Mouse (Mus musculus): ENCODE measurements around the gene Acoxl.

Acoxl gene

DNA sequence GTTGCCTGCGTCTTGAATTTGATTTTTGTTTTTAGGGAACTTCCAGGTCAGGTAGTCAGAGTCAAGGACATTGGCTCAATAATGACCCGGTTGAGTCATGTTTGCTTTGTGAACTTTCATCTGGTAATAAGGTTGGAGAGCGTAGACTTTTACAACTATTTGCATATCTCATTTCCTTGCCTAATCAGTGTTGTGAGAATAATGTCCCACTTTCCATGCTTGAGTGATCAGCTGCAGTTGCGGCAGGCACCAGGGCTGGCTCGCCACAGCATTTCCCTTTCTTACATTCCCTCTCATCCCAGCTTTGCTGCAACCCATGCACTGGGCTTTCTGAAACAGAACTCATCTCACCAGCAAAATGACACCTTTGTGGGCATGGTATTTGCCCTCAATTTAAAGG is 59.0 kb downstream of the Acoxl start:
- DNase-seq, result no peak

DNA sequence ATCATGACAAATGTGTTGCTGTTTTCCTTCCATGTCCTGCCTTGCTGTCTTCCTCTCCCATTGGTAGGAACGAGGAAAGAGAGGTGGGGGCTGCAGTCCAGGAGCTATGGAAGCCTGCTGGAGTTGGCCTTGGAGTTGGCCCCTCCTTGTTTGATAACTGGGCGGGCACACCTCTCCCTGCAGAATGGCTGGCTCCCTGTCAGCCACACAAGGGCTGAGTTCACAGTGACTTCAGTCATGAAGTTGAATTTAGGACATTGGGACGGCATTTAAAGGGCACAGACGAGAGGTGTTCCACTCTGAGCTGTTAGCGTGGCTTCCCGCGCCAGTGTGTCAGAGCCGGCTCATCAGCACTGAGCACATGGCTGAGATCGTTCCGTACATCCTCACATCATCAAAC is 66.2 kb downstream of the Acoxl start:
- no peak for DNase-seq

DNA sequence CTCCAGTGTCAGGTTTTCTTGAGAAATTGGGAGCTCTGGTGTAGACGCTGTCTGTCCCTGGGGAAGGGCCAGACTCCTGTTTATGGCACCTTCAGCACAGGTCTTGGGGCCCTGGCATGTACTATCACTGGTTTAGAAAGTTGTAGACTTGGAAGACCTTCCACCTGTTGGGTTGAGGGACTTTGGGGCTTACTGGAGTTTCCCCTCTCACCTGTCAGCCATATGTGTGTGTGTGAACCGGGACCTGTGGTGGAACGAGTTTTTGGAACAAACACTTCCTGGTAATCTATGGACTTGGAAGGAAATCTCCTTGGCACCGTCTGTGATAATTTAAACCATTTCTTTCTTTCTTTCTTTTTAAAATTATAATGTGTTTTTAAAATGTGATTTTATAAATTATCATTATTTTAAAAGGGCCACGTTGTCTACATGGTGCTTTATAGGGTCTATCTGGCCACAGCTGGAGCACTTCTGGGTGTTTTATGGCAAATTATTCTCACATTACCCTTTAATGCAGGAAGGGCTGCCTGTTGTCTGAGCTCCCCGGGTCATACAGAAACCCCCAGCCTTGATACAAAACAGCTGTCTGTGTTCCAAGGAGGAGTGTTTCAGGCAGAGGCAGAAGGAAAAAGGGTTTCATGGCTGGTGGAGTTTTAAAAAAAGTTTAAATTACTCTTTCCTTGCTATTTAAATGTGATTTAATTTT is 68.5 kb downstream of the Acoxl start:
- DNase-seq, result no peak

DNA sequence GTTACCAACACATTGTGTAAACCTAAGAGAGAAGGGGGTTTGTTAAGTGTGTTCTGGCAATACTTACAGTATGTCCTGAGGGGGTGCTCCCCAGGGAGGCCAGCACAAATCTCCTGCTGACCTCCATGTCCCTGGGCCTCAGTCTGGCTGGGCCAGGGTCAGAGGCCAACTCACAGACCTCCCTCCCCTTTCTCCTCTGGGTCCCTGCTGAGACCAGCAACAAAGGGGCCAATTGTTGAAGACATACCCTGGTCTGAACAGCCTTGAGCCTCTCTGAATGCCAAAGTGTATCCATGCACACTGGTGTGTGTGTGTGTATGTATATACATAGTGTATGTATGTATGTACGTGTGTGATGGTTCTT is 69.0 kb downstream of the Acoxl start:
- DNase-seq, result no peak

DNA sequence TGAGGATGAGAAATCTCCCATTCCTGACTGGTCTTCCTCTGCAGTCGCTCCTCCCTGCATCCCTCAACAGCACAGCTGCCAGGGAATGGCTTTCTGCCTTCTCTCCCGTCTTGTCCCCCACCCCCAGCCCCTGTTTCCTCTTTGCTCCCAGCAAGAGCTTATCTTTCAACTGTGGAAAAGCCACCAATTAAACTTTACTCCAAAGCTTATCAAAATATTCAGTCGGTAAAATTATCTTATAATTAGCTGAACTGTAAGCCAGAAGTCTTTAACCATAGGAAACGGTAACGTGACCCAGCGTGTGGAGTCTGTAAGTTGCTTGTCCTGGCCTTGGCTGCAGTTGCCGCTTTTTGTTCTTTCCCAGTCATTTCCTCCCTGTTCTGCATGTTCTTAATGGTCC is 70.2 kb downstream of the Acoxl start:
- DNase-seq, result no peak

DNA sequence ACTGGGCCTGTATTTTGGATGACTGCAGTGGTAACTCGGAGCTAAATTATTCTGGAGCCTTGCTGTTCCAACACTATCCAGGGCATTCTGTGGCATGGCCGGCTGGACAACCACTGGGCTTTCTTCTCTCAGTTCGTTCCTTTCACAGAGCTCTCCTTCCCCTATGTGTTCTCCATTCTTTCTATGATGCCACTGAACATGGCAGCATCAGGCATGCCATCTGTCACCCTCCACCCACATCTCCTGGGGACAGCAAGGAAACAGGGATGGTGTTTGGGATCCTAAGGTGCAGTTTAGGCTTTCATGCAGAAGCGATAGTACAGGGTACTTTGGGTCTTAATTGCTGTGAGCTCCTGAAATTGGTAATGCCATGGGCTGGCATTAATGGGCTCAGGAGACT is 71.1 kb downstream of the Acoxl start:
- no peak for DNase-seq

DNA sequence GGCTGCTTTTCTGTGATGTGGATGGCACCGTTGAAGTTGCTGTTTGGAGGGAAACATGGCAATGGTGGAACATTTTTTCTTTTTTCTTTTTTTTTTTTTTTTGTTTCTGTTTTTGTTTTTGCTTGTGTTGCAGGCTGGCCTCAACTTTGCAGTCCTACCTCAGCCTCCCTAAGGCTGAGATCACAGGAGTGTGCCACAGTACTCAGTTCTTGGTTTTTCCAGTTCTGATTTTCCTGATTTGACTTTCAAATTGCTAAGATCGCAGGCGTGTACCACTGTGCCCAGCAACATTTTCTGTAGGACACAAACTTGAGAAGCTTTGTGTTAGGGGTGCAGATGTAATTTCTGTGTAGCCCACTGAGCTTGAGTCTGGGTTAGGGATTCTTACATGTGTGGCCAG is 72.9 kb downstream of the Acoxl start:
- DNase-seq, result no peak

DNA sequence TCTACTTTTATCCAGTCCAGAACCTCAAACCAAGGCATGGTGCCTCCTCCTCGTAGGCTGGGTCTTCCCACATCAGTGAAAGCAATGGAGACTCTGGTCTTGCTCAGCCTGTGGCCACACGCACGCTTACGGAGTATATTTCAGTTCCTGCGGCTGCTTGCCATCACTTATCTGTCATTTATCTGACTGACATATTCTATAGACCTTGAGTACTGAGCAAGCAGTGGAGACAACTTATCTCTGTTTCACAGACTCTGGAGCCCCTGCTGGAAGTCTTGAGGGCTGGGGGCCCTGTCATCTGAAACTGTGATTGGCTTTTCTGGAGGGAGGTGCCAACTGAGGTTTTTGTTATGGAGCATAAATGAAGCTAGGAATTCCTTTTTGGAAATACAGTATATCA is 75.4 kb downstream of the Acoxl start:
- DNase-seq, result no peak

DNA sequence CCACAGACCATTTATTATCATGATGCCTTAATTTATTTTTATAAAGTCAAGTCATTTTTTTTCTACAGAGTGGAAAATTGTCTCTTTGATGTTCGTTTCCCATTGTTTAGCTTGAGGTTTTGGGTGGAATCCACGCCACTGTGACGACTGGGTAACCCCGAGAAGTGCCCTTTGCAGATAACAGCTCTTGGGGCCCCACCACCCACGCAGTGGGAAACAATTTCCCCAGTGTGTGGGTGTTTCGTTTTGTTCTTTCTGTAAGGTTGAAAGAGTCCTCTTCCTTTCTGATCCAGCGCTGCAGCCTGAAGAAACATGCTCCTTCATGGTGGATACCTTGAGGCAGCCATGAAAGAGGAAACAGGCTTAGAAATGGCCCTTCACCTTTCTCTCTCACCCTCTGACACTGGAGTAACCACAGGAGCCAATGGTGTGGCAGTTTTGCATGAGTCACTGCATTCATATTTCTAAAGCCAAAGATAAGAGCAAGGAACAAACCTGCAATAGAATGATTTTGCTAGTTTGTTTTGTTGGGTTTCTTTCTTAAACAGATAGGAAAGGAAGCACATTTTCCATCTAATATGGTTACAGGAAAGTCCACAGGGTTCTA is 78.2 kb downstream of the Acoxl start:
- DNase-seq, result peak; percentile 77

DNA sequence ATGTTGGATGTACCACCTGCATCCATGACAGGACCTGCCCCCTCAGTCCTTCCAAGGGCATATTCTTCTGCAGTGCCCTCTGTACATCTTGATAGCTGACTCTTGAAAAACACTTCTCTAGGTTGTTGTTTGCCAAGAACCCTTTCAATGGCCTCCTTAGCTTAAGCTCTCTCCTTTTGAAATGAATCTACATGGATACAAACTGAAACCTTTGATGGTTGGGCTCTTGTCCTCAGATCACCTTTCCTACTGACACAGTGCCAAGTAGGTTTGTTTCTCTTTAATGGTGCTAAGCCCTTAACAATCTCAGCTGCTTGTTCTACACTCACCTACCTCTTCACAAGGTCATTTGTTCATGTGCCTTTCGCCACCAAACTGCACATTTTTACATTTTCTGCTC is 81.1 kb downstream of the Acoxl start:
- DNase-seq, result no peak

DNA sequence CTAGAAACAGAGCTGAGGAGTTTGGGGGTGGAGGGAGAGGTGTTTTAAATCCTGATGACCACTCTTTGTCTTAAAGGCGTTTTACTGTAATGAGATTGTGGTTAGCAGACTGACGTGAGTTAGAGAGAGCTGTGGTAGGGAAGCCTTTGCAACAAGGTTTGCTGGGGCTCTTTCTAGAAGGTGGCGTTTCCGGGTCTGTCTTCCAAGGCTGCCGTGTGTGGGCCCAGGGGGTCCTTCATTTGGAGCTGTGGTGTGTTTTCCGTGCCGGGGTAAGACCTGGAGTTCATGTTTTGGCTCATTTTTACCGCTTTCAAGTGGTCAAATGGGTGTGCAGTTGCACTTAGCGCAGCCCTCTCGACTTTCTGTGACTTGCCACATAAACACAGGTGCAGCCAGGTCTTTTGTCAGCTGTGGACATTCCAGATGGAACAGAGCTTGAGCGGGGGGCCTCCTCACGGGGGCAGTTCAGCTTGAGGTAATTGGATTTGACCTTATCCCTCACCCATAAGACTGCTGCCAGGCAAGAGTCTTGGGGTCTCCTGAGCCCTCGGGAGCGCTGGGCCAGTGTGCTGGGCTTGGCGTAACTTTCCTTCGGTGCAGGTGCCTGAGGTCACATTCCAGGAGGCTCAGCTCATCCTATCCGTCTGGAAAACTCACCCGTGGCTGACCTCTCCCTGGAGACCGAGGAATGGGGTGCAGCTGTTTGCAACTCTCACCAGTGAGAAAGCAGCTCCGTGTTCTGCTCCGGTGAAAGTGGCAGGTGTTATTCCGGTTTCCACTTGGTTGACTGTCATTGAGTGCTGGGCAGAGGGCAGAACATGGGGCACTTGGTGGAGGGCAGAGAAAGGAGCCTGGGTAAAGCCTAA is 83.6 kb downstream of the Acoxl start:
- peak; percentile 59 for DNase-seq

DNA sequence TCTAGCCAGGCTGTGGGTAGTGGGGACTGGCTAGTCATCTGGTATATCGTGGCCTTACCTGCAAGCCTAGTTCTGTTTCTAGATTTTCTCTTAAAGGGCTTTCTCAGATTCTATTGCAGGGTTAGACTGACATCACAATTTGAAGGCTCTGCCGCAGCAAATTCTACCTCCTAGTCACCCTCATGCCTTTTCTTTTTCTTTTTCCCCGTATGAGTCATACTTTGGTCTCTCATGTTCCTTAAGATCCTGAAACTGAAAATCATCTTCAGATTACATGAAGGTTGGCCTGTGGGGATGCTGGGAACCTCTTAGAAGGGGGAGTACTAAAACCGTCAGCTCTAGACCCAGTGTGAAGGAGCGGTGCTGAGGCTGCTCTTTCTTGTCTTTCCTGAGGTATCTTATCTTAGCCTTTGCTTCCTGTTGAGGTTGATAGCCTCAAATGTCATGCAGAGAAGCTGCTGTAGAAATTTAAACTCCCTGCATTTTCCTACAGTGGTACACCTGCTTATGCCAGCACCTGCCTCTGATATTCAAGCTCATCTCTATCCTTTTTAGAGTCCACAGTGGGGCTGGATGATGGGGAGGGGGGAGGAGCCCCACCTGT is 84.5 kb downstream of the Acoxl start:
- peak; percentile 50 for DNase-seq

DNA sequence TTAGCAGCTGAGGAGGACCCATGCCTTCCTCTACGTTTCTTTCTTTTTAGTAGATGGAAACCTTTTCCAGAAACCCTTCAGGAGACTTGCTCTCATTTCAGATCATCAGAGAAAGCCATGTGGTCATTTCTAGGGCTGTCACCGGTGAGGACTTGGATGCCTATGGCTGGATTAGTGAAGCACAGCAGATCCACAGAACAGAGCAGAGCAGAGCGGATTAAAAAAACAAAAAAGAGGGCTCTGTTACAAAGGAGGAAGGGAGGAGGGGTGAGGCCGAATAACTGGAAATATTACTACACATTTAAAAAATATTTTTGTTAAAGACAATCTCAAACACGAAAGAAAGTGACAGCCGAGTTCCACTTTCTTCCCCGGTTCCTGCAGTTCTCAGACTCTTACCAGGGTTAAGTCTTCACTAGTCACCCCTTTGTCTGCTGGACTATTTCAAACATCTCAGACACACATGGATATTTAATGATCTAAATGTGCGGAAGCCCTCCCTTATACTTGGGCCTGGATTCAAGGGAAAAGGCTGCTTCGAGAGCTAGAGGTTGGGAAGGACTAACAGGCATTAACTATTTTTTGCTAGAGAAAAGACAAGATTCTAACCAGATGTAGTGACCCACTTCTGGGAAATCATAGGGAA is 88.1 kb downstream of the Acoxl start:
- DNase-seq, result no peak

DNA sequence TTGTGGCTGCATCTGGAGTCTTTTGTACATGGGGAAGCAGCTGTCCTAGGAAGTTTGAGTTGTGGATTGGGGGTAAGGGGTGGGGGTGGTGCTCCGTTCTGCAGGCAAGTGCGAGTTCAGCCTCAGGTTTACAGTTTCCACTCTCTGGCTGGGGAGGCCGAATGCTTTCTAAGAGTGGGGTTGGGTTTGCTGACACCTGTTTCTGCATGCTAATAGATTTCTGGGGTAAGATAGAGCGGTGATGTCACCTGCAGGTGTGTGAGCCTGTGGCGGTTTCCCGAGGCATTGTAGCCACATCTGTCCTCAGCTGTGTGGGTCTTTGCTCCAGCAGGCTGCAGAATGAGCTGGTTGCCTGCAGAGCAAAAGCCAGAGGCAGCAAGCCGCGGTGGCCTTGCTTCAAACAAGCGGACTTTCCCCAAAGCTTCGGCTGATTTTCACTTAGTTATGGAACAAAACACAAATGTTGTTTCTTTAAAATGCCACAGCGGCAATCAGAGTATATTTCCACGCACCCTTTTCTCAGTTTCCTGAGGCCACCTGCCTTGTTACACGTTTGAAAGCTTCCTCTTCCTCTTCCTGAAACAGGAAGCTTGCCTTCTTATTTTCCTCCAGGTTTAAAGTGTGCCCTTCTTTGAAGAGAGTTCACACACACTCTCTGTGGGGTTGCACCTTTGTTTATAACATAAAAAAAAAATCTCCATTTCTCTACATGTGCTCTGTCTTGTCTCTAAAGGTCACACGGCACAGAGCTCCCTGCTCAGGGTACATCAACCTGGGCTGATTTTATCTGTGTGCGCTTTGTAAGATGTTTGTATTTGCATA is 89.0 kb downstream of the Acoxl start:
- DNase-seq, result peak; percentile 87

DNA sequence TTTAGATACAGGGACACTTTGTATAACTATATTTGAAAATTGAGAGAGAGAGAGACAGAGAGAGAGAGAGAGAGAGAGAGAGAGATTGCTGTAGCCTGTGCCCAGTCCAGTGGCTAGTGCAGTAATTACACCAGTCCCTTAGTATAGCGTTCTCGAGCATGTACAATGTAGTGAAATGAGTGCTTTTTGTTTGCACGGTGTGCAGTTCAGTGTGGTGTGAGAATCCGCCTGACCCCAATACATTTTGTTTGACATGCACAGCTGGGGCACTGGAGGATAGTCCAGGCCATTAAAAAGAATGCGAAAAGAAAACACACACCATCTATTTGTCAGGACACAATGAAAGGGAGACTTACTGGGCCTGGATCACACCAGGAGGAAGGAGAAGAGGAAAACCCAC is 89.6 kb downstream of the Acoxl start:
- peak; percentile 47 for DNase-seq

DNA sequence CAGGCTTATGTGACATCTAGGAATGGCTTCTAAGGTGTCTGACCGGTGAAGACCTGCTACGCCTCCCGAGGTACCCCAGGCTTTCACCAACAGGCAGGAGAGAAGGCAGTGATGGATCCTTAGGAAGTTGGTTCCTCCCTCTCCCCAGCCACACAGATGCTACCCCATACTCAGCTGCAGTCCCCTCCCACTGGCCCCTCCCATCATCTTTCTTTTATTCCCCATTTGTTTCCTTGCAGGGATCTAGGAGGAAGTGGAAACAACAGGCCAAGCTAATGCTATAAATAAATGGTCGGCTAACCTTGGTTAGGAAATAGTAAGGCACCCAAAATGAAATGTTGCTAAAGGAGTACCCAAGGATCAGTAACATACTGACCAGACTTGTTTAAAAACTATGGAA is 90.2 kb downstream of the Acoxl start:
- DNase-seq, result peak; percentile 42

DNA sequence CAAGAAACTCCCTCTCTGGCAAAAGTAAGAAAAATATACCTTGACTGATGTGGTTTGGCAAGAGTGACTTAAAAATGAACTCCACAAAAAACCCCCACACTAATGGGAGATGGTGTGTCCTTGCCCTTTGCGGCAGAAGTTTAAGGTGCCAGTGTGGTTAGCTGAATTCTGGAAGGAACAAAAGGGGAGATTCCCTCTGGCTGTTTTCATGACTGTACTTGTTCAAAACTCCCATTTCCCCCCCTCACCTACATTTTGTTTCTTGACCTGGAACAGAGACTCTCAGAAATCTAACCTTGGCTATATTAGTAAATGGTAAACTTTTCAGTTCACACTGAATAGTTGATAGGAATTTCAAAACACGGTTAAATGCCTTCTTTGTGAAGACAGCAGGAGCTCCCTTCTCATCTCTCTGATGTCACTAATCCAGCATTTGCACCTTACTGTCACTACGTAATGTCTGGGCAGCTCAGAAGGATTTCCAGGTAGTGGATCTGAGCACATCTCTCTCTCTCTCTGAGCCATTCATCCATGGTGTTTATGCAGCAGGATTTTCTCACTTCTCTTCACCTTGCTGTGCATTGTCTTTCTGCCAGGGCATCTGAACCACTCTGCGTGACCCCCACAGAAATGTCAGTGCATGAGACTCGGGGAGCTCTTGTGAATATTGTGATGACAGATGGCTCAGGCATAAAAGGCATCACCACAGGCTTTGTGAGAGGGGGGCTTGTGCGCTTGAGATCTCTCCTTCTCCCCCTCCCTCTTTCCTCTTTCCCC is 91.5 kb downstream of the Acoxl start:
- DNase-seq, result no peak

DNA sequence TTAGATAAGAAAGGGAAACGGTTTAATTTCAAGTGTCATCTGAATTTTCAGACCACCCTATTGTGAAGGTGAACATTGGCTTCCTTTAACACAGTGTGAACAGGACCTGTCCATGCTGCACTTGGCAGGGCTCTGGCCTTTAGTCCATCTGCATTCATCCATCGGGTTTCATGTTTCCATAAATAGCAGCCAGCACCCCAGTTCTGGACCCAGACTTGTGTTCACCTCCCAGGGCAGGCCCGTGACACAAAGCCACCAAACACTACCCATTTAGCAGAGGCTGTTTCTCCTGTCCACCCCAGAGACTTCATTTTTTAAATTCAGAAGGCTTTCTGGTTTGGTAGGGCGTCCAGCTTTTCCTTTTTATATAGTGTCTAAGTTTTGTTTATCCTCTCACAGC is 92.9 kb downstream of the Acoxl start:
- no peak for DNase-seq

DNA sequence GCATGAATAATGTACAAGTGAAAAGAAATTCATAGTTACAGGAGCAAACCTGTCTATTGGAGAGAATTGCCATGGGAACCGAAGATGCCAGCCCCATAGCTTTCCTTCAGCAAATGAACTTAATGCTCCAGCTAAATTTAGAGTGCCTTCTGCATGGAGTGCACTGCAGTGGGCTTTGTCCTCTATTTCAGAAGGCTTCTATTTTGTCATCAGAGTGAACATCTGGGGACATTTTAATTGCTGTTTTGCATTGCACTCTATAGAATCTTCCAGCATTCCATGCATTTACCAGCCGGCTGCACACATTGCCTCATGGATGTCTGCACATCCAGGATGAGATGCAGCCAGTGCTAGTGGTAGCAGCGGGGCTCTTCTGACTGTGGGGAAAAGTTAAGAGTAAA is 94.9 kb downstream of the Acoxl start:
- no peak for DNase-seq

DNA sequence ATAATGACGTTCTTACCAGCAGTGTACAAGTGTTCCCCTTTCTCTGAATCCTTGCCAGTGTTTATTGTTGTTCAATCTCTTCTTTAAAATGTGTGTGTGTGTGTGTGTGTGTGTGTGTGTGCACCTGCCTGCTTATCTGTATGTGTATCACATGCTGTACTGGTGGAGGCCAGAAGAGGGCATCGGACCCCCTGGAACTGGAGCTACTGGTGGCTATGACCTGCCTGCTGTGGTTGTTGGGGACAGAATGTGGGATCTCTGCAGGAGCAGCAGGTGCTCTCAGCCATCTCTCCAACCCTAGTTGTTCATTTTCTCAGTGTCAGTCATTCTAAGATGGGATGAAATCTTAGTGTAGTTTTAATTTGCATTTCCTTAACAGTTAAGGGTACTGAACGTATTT is 98.4 kb downstream of the Acoxl start:
- DNase-seq, result peak; percentile 47

DNA sequence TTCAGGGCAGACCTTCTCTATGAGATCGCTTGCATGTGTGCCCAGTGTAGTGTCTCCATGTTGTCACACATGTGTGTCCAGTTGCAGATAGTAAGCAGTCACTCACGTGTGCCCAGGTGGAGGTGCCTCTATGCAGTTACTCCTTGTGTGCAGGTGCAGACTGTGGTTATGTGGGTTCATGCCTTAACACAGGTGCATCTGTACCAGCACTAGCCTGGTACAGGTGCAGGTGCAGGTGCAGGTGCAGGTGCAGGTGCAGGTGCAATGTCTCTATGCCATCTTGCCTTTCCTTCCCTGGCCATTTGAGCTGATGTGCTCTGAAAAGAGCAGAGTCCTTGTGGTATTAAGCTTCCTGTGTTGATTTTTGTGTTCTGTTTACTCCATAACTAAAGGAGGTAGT is 100.5 kb downstream of the Acoxl start:
- DNase-seq, result peak; percentile 61

DNA sequence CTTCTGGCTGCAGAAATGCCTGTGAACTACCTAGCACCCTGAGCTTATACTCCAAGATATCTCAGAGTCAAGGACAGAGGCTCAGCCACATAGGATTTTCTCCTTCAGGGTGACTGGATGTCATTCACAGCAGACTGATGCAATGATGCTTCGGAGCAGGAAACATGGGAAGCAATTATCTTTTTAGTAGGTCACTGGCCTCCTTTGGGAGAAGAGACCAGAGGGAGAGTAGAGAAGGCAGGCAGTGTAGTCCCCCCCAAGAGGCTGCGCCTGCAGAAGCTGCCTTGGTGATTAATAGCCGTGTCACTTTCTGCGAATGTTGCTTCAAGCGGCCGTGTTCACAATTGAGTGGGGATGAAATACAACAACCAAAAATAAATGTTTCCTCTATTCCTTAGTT is 121.9 kb downstream of the Acoxl start:
- DNase-seq, result no peak

Data from thymus, postnatal 14 days (tissue).